Mouse (Mus musculus): ENCODE results near the gene Prim1. TPM values are rescaled to one million over a fixed set of nuclear protein-coding genes. Genes with fewer than 3 reads are reported as not detected.

The Prim1 gene
- polyA plus RNA-seq, 1 experiment from 2014 or later: 36.9 TPM

- Histone ChIP-seq H3K4me1 (replicated peaks; ENCODE audit: control insufficient read depth, insufficient read depth, low read length) (no peaks in the 10 kb centered on the region), H3K36me3 (replicated peaks; ENCODE audit: control insufficient read depth, insufficient read depth) (peaks cover 64% of the 10 kb centered on the region), H3K4me2 (replicated peaks) (no peak overlapping the region), H3K4me3 (replicated peaks; ENCODE audit: low read length) (no peak overlapping the region), H3K9ac (no peak overlapping the region), H3K27me3 (ENCODE audit: control insufficient read depth, insufficient read depth, low read length) (no peaks in the 10 kb centered on the region), H3K27ac (no peak overlapping the region), H3K9me3 (ENCODE audit: control insufficient read depth, low read length) (no peaks in the 10 kb centered on the region)
- DNase-seq (ENCODE audit: low spot score) (no peak), ATAC-seq (ENCODE audit: low FRiP score) (no peak)
- WGBS: 95% methylated on average over 10 of the region's 10 CpGs
Observed at GRCm38 (mm10) chr10:128023496-128023895, 8.5 kb downstream of the Prim1 start.

GRCm38 (mm10) chr10:128029931-128030330 lies 15.0 kb downstream of the Prim1 start:
- no peaks in the 10 kb centered on the region for H3K9me3 ChIP-seq (ENCODE audit: control insufficient read depth, low read length)
- H3K9ac ChIP-seq: no peak overlapping the region
- DNase-seq (ENCODE audit: low spot score) (no peak), ATAC-seq (ENCODE audit: low FRiP score) (no peak)
- H3K27ac ChIP-seq: no peak overlapping the region
- H3K4me2 ChIP-seq (replicated peaks): no peak overlapping the region
- H3K36me3 ChIP-seq (replicated peaks; ENCODE audit: control insufficient read depth, insufficient read depth): peaks cover 44% of the 10 kb centered on the region
- peaks cover 5% of the 10 kb centered on the region for H3K4me1 ChIP-seq (replicated peaks; ENCODE audit: control insufficient read depth, insufficient read depth, low read length)
- H3K4me3 ChIP-seq (replicated peaks; ENCODE audit: low read length): no peak overlapping the region
- WGBS: 93% methylated on average over 7 of the region's 7 CpGs
- no peaks in the 10 kb centered on the region for H3K27me3 ChIP-seq (ENCODE audit: control insufficient read depth, insufficient read depth, low read length)

- H3K9me3 ChIP-seq (ENCODE audit: control insufficient read depth, low read length): no peaks in the 10 kb centered on the region
- H3K27ac ChIP-seq: no peak overlapping the region
- H3K9ac ChIP-seq: no peak overlapping the region
- H3K36me3 ChIP-seq (replicated peaks; ENCODE audit: control insufficient read depth, insufficient read depth): peaks cover 38% of the 10 kb centered on the region
- no peaks in the 10 kb centered on the region for H3K27me3 ChIP-seq (ENCODE audit: control insufficient read depth, insufficient read depth, low read length)
- no peak for DNase-seq (ENCODE audit: low spot score)
- no peak for ATAC-seq (ENCODE audit: low FRiP score)
- H3K4me3 ChIP-seq (replicated peaks; ENCODE audit: low read length): no peak overlapping the region
- H3K4me2 ChIP-seq (replicated peaks): no peak overlapping the region
- H3K4me1 ChIP-seq (replicated peaks; ENCODE audit: control insufficient read depth, insufficient read depth, low read length): peaks cover 6% of the 10 kb centered on the region
- 89% methylated on average over 2 of the region's 2 CpGs for WGBS
Observed at GRCm38 (mm10) chr10:128030860-128031259, 15.9 kb downstream of the Prim1 start.

GRCm38 (mm10) chr10:128036746-128037425 lies 21.9 kb downstream of the Prim1 start:
- no peak for ATAC-seq (ENCODE audit: low FRiP score)
- Histone ChIP-seq H3K27ac (peak overlapping the region; percentile 93), H3K9me3 (ENCODE audit: control insufficient read depth, low read length) (no peaks in the 10 kb centered on the region), H3K4me3 (replicated peaks; ENCODE audit: low read length) (peak overlapping the region; percentile 98), H3K4me2 (replicated peaks) (peak overlapping the region; percentile 98), H3K36me3 (replicated peaks; ENCODE audit: control insufficient read depth, insufficient read depth) (peaks cover 41% of the 10 kb centered on the region), H3K27me3 (ENCODE audit: control insufficient read depth, insufficient read depth, low read length) (no peaks in the 10 kb centered on the region), H3K4me1 (replicated peaks; ENCODE audit: control insufficient read depth, insufficient read depth, low read length) (peaks cover 29% of the 10 kb centered on the region), H3K9ac (peak overlapping the region; percentile 98)
- 8% methylated on average over 10 of the region's 10 CpGs for WGBS
- peak; percentile 30 for DNase-seq (ENCODE audit: low spot score)

GRCm38 (mm10) chr10:128037921-128038320 lies 23.0 kb downstream of the Prim1 start:
- 71% methylated on average over 3 of the region's 3 CpGs for WGBS
- no peak overlapping the region for H3K4me3 ChIP-seq (replicated peaks; ENCODE audit: low read length)
- peaks cover 49% of the 10 kb centered on the region for H3K36me3 ChIP-seq (replicated peaks; ENCODE audit: control insufficient read depth, insufficient read depth)
- no peaks in the 10 kb centered on the region for H3K27me3 ChIP-seq (ENCODE audit: control insufficient read depth, insufficient read depth, low read length)
- peak overlapping the region; percentile 30 for H3K4me2 ChIP-seq (replicated peaks)
- no peaks in the 10 kb centered on the region for H3K9me3 ChIP-seq (ENCODE audit: control insufficient read depth, low read length)
- peak overlapping the region; percentile 13; the same call in 1 of the 2 replicates for H3K9ac ChIP-seq
- H3K27ac ChIP-seq: no peak overlapping the region
- H3K4me1 ChIP-seq (replicated peaks; ENCODE audit: control insufficient read depth, insufficient read depth, low read length): peaks cover 29% of the 10 kb centered on the region
- DNase-seq (ENCODE audit: low spot score): no peak
- ATAC-seq (ENCODE audit: low FRiP score): no peak

GRCm38 (mm10) chr10:128039167-128039566 lies 24.2 kb downstream of the Prim1 start:
- Histone ChIP-seq H3K27ac (no peak overlapping the region), H3K4me2 (replicated peaks) (no peak overlapping the region), H3K9me3 (ENCODE audit: control insufficient read depth, low read length) (no peaks in the 10 kb centered on the region), H3K27me3 (ENCODE audit: control insufficient read depth, insufficient read depth, low read length) (no peaks in the 10 kb centered on the region), H3K4me1 (replicated peaks; ENCODE audit: control insufficient read depth, insufficient read depth, low read length) (peaks cover 29% of the 10 kb centered on the region), H3K36me3 (replicated peaks; ENCODE audit: control insufficient read depth, insufficient read depth) (peaks cover 61% of the 10 kb centered on the region), H3K4me3 (replicated peaks; ENCODE audit: low read length) (no peak overlapping the region), H3K9ac (no peak overlapping the region)
- ATAC-seq (ENCODE audit: low FRiP score) (no peak), DNase-seq (ENCODE audit: low spot score) (no peak)
- WGBS: 72% methylated on average over 5 of the region's 5 CpGs

GRCm38 (mm10) chr10:128039858-128040257 lies 24.9 kb downstream of the Prim1 start:
- ATAC-seq (ENCODE audit: low FRiP score) (no peak), DNase-seq (ENCODE audit: low spot score) (no peak)
- Histone ChIP-seq H3K4me1 (replicated peaks; ENCODE audit: control insufficient read depth, insufficient read depth, low read length) (peaks cover 24% of the 10 kb centered on the region), H3K9ac (no peak overlapping the region), H3K4me2 (replicated peaks) (no peak overlapping the region), H3K27ac (no peak overlapping the region), H3K4me3 (replicated peaks; ENCODE audit: low read length) (no peak overlapping the region), H3K27me3 (ENCODE audit: control insufficient read depth, insufficient read depth, low read length) (no peaks in the 10 kb centered on the region), H3K9me3 (ENCODE audit: control insufficient read depth, low read length) (no peaks in the 10 kb centered on the region), H3K36me3 (replicated peaks; ENCODE audit: control insufficient read depth, insufficient read depth) (peaks cover 68% of the 10 kb centered on the region)
- WGBS: 80% methylated on average over 3 of the region's 3 CpGs

GRCm38 (mm10) chr10:128040293-128040692 lies 25.3 kb downstream of the Prim1 start:
- Histone ChIP-seq H3K4me3 (replicated peaks; ENCODE audit: low read length) (no peak overlapping the region), H3K27me3 (ENCODE audit: control insufficient read depth, insufficient read depth, low read length) (no peaks in the 10 kb centered on the region), H3K9me3 (ENCODE audit: control insufficient read depth, low read length) (no peaks in the 10 kb centered on the region), H3K4me1 (replicated peaks; ENCODE audit: control insufficient read depth, insufficient read depth, low read length) (peaks cover 22% of the 10 kb centered on the region), H3K4me2 (replicated peaks) (no peak overlapping the region), H3K9ac (no peak overlapping the region), H3K27ac (no peak overlapping the region), H3K36me3 (replicated peaks; ENCODE audit: control insufficient read depth, insufficient read depth) (peaks cover 72% of the 10 kb centered on the region)
- WGBS: 95% methylated on average over 5 of the region's 5 CpGs
- DNase-seq (ENCODE audit: low spot score) (no peak), ATAC-seq (ENCODE audit: low FRiP score) (no peak)

GRCm38 (mm10) chr10:128041636-128042035 lies 26.7 kb downstream of the Prim1 start:
- Histone ChIP-seq H3K36me3 (replicated peaks; ENCODE audit: control insufficient read depth, insufficient read depth) (peaks cover 86% of the 10 kb centered on the region), H3K4me1 (replicated peaks; ENCODE audit: control insufficient read depth, insufficient read depth, low read length) (peaks cover 21% of the 10 kb centered on the region)

GRCm38 (mm10) chr10:128042466-128042865 lies 27.5 kb downstream of the Prim1 start:
- no peak overlapping the region for H3K4me3 ChIP-seq (replicated peaks; ENCODE audit: low read length)
- WGBS: 95% methylated on average over 3 of the region's 3 CpGs
- no peak overlapping the region for H3K27ac ChIP-seq
- H3K4me1 ChIP-seq (replicated peaks; ENCODE audit: control insufficient read depth, insufficient read depth, low read length): peaks cover 13% of the 10 kb centered on the region
- DNase-seq (ENCODE audit: low spot score) (no peak), ATAC-seq (ENCODE audit: low FRiP score) (no peak)
- peaks cover 93% of the 10 kb centered on the region for H3K36me3 ChIP-seq (replicated peaks; ENCODE audit: control insufficient read depth, insufficient read depth)
- no peaks in the 10 kb centered on the region for H3K27me3 ChIP-seq (ENCODE audit: control insufficient read depth, insufficient read depth, low read length)
- no peak overlapping the region for H3K4me2 ChIP-seq (replicated peaks)
- H3K9ac ChIP-seq: no peak overlapping the region
- no peaks in the 10 kb centered on the region for H3K9me3 ChIP-seq (ENCODE audit: control insufficient read depth, low read length)

More at GRCm38 (mm10) chr10:128041636-128042035, 26.7 kb downstream of the Prim1 start:
- WGBS: 86% methylated on average over 4 of the region's 4 CpGs
- Histone ChIP-seq H3K27ac (no peak overlapping the region), H3K9me3 (ENCODE audit: control insufficient read depth, low read length) (no peaks in the 10 kb centered on the region), H3K9ac (no peak overlapping the region), H3K27me3 (ENCODE audit: control insufficient read depth, insufficient read depth, low read length) (no peaks in the 10 kb centered on the region), H3K4me2 (replicated peaks) (no peak overlapping the region), H3K4me3 (replicated peaks; ENCODE audit: low read length) (no peak overlapping the region)
- DNase-seq (ENCODE audit: low spot score) (no peak), ATAC-seq (ENCODE audit: low FRiP score) (no peak)

Data from hindbrain, embryonic 14.5 days (tissue).